Mouse (Mus musculus) spleen, postnatal 36 days (tissue): Measurements from ENCODE around the gene Slc7a12.

Source experiments
- DNase-seq, 2 experiments: peaks; one replicate each; pipeline ENCODE4 v3.0.0; 2022; ENCODE audit warnings: low spot score in 2 of 2, mixed read lengths in 1 of 2

The Slc7a12 gene

GRCm38 (mm10) chr3:14480397-14480796 lies at the start of gene Slc7a12:
Slc7a12 (plus strand) TSS chr3:14480697.
- DNase-seq: no peak

DNA sequence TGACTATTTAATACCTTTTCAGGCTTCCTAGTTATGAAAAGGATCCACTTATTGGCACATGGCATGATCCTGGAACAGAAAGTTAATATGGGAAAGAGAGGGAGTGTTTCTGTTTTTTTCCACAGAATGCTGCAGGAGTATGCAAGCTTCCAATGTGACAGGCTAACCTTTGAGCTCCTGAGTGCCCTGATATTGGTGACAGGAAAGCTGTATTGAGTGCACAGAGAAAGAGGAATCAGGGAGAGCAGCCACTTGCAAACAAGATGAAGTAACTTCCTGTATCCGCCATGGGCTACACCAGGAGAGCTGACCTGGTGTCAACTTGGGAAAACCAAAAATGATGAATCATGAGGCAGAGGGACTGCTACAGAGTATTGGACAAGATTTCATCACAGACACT lies 48.1 kb upstream of the Slc7a12 start:
- DNase-seq: no peak

DNA sequence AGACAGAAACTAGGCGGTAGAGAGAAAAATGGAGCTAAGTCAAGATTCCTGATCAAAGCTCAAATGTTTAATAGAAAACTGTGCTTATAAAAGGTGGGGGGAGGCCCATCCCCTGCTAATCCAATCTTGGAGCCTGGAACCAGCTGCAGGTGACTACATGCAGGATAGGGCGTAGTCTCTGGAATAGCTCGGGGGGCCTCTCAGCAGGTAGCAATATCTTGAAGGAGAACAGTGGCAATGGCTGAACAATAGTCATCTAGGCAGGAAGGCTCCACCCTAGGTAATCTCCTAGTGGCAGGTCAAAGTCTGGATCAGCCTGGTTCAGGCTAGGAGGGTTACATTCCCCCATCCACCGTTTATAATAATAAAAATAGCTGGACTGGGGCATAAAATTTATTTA lies 34.5 kb upstream of the Slc7a12 start:
- no peak for DNase-seq

GRCm38 (mm10) chr3:14446691-14447090 lies 33.8 kb upstream of the Slc7a12 start:
- DNase-seq: no peak
